Mouse (Mus musculus): Measurements from ENCODE around the gene Gm18596. TPM values are rescaled to one million over a fixed set of nuclear protein-coding genes. Genes with fewer than 3 reads are reported as not detected.
"Not testable (repeated sequence)": the region's sequence is repeated elsewhere in the genome, so short reads cannot be mapped to it uniquely, and the experiment has no call there.

Gene Gm18596
- not detected in 2 replicates for polyA plus RNA-seq (2015; fragmentation: Nextera tagmentation; extraction: Ambion mirVana)

DNA sequence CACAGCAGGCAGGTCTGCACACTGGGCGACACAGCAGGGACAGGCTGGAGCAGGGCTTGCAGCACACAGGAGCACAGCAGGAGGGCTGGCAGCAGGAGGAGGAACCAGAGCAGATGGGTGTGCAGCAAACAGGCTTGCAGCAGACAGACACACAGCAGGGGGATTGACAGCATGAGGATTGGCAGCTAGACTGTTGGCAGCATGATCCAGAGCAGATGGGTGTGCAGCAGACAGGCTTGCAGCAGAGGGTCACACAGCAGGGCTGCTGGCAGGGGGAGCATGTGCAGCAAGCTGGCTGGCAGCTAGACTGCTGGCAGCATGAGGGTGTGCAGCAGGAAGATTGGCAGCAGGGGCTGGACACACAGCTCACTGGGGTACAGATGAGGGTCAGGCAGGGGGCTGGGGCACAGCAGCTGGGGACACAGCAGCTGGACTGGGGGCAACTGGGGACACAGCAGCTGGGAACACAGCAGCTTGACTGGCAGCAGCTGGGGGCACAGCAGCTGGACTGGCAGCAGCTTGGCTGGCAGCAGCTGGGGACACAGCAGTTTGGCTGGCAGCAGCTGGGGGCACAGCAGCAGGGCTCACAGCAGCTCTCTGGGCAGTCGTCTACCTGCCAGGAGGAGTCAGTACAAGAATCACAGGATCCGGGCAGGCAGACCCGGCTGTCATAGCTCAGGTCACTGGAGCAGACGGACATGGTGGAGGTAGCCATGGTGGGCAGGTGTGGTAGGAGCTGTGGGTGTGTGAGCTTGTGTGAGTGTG, at the start of gene Gm18596:
Gene Gm18596, minus strand, starts transcription at position 715 of the 765 bp plus-strand sequence.
- H3K9me3 ChIP-seq (ENCODE audit: control insufficient read depth); H3K4me1 ChIP-seq (replicated peaks; ENCODE audit: control insufficient read depth, insufficient read depth, low read length); H3K9ac ChIP-seq (ENCODE audit: low read depth, low read length); H3K36me3 ChIP-seq (ENCODE audit: control insufficient read depth, insufficient read depth); H3K4me2 ChIP-seq (replicated peaks; ENCODE audit: low read depth); H3K4me3 ChIP-seq (ENCODE audit: low read depth, low read length); H3K27me3 ChIP-seq (replicated peaks; ENCODE audit: control insufficient read depth, insufficient read depth, low read length); ATAC-seq; H3K27ac ChIP-seq (ENCODE audit: low read depth, low read length): not testable (repeated sequence)
- WGBS: 66% methylated on average over 4 of the region's 5 CpGs

DNA sequence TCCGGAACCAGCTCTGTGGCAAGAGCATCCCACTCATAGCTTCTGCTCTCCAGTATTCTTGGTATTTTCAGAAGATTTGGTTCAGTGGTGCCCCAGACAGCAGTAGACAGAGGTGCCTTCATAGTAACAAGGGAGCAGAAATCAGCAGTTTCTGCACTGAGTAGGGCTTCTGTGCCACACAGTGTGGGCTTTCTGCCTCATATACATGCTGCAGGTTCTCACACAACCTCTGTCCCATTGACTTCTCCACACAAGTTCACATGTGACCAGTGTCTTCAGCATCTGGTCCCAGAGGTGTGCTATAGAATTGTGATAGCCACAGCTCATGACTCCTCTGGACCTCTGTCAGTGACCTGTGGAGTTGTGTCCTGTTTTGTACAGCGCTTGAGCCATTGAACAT, 46.2 kb upstream of the Gm18596 start:
- no peaks in the 10 kb centered on the region for H3K36me3 ChIP-seq (ENCODE audit: control insufficient read depth, insufficient read depth)
- H3K9me3 ChIP-seq (ENCODE audit: control insufficient read depth): no peaks in the 10 kb centered on the region
- H3K4me2 ChIP-seq (replicated peaks; ENCODE audit: low read depth): no peak overlapping the region
- TF ChIP-seq CTCF (IDR thresholded peaks at IDR 0.05; ENCODE audit: low read depth): no peak
- no peak for ATAC-seq
- H3K9ac ChIP-seq (ENCODE audit: low read depth, low read length): no peak overlapping the region
- no peak overlapping the region for H3K27ac ChIP-seq (ENCODE audit: low read depth, low read length)
- H3K4me3 ChIP-seq (ENCODE audit: low read depth, low read length): no peak overlapping the region
- WGBS: 87% methylated on average over 2 of the region's 2 CpGs
- no peaks in the 10 kb centered on the region for H3K4me1 ChIP-seq (replicated peaks; ENCODE audit: control insufficient read depth, insufficient read depth, low read length)
- no peaks in the 10 kb centered on the region for H3K27me3 ChIP-seq (replicated peaks; ENCODE audit: control insufficient read depth, insufficient read depth, low read length)

DNA sequence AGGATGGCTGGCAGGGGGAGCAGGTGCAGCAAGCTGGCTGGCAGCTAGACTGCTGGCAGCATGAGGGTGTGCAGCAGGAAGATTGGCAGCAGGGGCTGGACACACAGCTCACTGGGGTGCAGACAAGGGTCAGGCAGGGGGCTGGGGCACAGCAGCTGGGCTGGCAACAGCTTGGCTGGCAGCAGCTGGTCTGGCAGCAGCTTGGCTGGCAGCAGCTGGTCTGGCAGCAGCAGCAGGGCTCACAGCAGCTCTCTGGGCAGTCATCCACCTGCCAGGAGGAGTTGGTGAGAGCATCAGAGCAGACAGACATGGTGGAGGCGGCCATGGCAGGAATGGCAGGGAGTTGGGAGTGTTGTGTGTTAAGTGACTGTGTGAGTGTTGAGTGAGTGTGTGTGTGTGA, 45.4 kb upstream of the Gm18596 start, which contains the start of gene Gm7137:
Gene Gm7137, minus strand, starts transcription at position 325 of the 400 bp plus-strand sequence.
- not testable (repeated sequence) for H3K4me3 ChIP-seq (ENCODE audit: low read depth, low read length); H3K27ac ChIP-seq (ENCODE audit: low read depth, low read length); H3K4me1 ChIP-seq (replicated peaks; ENCODE audit: control insufficient read depth, insufficient read depth, low read length); H3K36me3 ChIP-seq (ENCODE audit: control insufficient read depth, insufficient read depth); H3K9ac ChIP-seq (ENCODE audit: low read depth, low read length); H3K4me2 ChIP-seq (replicated peaks; ENCODE audit: low read depth); ATAC-seq; H3K27me3 ChIP-seq (replicated peaks; ENCODE audit: control insufficient read depth, insufficient read depth, low read length); H3K9me3 ChIP-seq (ENCODE audit: control insufficient read depth)
- WGBS: no CpG with 5 or more reads among the region's 1 CpGs

DNA sequence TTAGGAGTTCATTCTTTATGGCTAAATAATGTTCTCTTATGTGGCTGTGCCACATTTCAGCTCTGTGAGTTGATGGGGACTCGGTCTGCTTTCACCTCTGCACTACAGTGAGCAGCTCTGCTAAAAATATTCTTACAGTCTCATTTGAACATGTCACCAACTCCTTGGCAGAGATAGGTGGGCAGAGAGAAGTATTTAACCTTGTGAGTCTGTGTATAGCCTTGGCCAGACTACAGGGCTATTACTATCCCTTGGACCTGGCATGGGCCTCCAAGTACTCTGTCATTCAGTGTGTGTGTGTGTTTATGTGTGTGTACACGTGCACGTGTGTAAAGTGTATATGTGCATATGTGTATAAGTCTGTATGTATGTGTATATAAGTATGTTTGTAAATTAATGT, 41.0 kb upstream of the Gm18596 start:
- not testable (repeated sequence) for H3K4me1 ChIP-seq (replicated peaks; ENCODE audit: control insufficient read depth, insufficient read depth, low read length); H3K4me2 ChIP-seq (replicated peaks; ENCODE audit: low read depth); ATAC-seq

DNA sequence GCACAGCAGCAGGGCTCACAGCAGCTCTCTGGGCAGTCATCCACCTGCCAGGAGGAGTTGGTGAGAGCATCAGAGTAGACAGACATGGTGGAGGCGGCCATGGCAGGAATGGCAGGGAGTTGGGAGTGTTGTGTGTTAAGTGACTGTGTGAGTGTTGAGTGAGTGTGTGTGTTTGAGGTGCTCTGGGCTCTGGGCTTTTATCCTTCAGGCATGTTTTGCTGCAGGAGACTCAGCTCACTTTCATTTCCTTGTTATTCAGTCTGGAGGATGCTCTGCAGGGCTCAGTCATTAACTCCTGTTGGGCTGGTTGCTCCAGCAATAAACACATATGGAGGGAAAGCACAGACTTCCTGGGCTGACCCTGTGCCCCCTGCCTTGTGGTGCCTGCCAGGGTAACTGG, 40.0 kb upstream of the Gm18596 start, which contains the start of gene Gm3250:
Gene Gm3250, minus strand, starts transcription at position 101 of the 400 bp plus-strand sequence.
- H3K9me3 ChIP-seq (ENCODE audit: control insufficient read depth); H3K27me3 ChIP-seq (replicated peaks; ENCODE audit: control insufficient read depth, insufficient read depth, low read length); H3K27ac ChIP-seq (ENCODE audit: low read depth, low read length); ATAC-seq; H3K4me3 ChIP-seq (ENCODE audit: low read depth, low read length); H3K4me1 ChIP-seq (replicated peaks; ENCODE audit: control insufficient read depth, insufficient read depth, low read length); H3K9ac ChIP-seq (ENCODE audit: low read depth, low read length); H3K4me2 ChIP-seq (replicated peaks; ENCODE audit: low read depth); H3K36me3 ChIP-seq (ENCODE audit: control insufficient read depth, insufficient read depth): not testable (repeated sequence)
- 67% methylated on average over 1 of the region's 1 CpGs for WGBS

More for the DNA sequence above, 41.0 kb upstream of the Gm18596 start:
- not testable (repeated sequence) for H3K36me3 ChIP-seq (ENCODE audit: control insufficient read depth, insufficient read depth); H3K9me3 ChIP-seq (ENCODE audit: control insufficient read depth); H3K27me3 ChIP-seq (replicated peaks; ENCODE audit: control insufficient read depth, insufficient read depth, low read length); H3K9ac ChIP-seq (ENCODE audit: low read depth, low read length); H3K27ac ChIP-seq (ENCODE audit: low read depth, low read length); H3K4me3 ChIP-seq (ENCODE audit: low read depth, low read length)
- WGBS: 86% methylated on average over 1 of the region's 3 CpGs

DNA sequence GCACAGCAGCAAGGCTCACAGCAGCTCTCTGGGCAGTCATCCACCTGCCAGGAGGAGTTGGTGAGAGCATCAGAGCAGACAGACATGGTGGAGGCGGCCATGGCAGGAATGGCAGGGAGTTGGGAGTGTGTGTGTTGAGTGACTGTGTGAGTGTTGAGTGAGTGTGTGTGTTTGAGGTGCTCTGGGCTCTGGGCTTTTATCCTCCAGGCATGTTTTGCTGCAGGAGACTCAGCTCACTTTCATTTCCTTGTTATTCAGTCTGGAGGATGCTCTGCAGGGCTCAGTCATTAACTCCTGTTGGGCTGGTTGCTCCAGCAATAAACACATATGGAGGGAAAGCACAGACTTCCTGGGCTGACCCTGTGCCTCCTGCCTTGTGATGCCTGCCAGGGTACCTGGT, 34.4 kb upstream of the Gm18596 start, which contains the start of gene Gm7138:
Gene Gm7138, minus strand, starts transcription at position 101 of the 400 bp plus-strand sequence.
- WGBS: no CpG with 5 or more reads among the region's 1 CpGs
- not testable (repeated sequence) for H3K4me1 ChIP-seq (replicated peaks; ENCODE audit: control insufficient read depth, insufficient read depth, low read length); H3K27me3 ChIP-seq (replicated peaks; ENCODE audit: control insufficient read depth, insufficient read depth, low read length); H3K4me3 ChIP-seq (ENCODE audit: low read depth, low read length); H3K9ac ChIP-seq (ENCODE audit: low read depth, low read length); H3K27ac ChIP-seq (ENCODE audit: low read depth, low read length); ATAC-seq; H3K4me2 ChIP-seq (replicated peaks; ENCODE audit: low read depth); H3K9me3 ChIP-seq (ENCODE audit: control insufficient read depth); H3K36me3 ChIP-seq (ENCODE audit: control insufficient read depth, insufficient read depth)

DNA sequence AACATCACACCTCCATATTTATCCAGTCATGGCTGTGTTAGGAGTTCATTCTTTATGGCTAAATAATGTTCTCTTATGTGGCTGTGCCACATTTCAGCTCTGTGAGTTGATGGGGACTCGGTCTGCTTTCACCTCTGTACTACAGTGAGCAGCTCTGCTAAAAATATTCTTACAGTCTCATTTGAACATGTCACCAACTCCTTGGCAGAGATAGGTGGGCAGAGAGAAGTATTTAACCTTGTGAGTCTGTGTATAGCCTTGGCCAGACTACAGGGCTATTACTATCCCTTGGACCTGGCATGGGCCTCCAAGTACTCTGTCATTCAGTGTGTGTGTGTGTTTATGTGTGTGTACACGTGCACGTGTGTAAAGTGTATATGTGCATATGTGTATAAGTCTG, 29.7 kb upstream of the Gm18596 start:
- not testable (repeated sequence) for H3K9me3 ChIP-seq (ENCODE audit: control insufficient read depth); H3K4me2 ChIP-seq (replicated peaks; ENCODE audit: low read depth); H3K27me3 ChIP-seq (replicated peaks; ENCODE audit: control insufficient read depth, insufficient read depth, low read length); H3K27ac ChIP-seq (ENCODE audit: low read depth, low read length); ATAC-seq; H3K4me1 ChIP-seq (replicated peaks; ENCODE audit: control insufficient read depth, insufficient read depth, low read length); H3K4me3 ChIP-seq (ENCODE audit: low read depth, low read length); H3K36me3 ChIP-seq (ENCODE audit: control insufficient read depth, insufficient read depth); H3K9ac ChIP-seq (ENCODE audit: low read depth, low read length)
- WGBS: 100% methylated on average over 1 of the region's 3 CpGs

DNA sequence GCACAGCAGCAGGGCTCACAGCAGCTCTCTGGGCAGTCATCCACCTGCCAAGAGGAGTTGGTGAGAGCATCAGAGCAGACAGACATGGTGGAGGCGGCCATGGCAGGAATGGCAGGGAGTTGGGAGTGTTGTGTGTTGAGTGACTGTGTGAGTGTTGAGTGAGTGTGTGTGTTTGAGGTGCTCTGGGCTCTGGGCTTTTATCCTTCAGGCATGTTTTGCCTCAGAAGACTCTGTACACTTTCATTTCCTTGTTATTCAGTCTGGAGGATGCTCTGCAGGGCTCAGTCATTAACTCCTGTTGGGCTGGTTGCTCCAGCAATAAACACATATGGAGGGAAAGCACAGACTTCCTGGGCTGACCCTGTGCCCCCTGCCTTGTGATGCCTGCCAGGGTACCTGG, 28.8 kb upstream of the Gm18596 start, which contains the start of gene Gm3238:
Gene Gm3238, minus strand, starts transcription at position 101 of the 400 bp plus-strand sequence.
- WGBS: 80% methylated on average over 1 of the region's 1 CpGs
- H3K27ac ChIP-seq (ENCODE audit: low read depth, low read length); H3K4me3 ChIP-seq (ENCODE audit: low read depth, low read length); H3K9ac ChIP-seq (ENCODE audit: low read depth, low read length); H3K9me3 ChIP-seq (ENCODE audit: control insufficient read depth); H3K36me3 ChIP-seq (ENCODE audit: control insufficient read depth, insufficient read depth); H3K27me3 ChIP-seq (replicated peaks; ENCODE audit: control insufficient read depth, insufficient read depth, low read length); H3K4me1 ChIP-seq (replicated peaks; ENCODE audit: control insufficient read depth, insufficient read depth, low read length); H3K4me2 ChIP-seq (replicated peaks; ENCODE audit: low read depth); ATAC-seq: not testable (repeated sequence)

All from intestine, postnatal 0 days (tissue).